Mouse (Mus musculus) ES-CJ7 (cell line): ENCODE measurements around the gene Fam228a.
"Not testable (repeated sequence)": the region's sequence is repeated elsewhere in the genome, so short reads cannot be mapped to it uniquely, and the experiment has no call there.

ENCODE experiments used
- DNase-seq: peaks from one replicate; pipeline ENCODE4 v3.0.0; 2011; ENCODE audit warnings: low read depth, low spot score

The Fam228a gene

DNA sequence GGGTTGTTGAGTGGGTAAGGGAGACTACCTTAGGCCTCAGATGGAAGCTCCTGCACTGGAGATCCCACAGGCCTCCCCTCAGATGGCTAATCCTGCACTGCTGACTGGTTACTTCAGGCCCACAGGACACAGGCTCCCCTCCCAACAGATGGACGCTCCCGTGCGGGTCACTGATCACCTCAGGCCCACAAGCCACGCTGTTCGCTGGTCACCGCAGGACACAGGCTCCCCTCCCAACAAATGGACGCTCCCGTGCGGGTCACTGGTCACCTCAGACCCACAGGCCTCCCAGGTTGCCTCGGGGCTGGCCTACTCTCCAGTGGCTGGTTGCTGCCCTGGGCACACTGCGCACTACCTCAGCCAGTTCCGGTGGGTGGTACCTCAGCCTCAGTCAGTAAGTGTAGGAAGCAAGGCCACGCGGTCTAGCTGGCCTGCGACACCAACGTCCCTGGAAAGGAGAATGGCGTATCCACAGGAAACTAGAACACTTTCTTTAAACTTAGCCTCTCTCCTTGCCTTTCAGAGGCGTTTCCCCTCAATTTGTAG lies at the start of gene Fam228a:
TSS of gene Fam228a (minus strand) at position 400 of the 546 bp plus-strand sequence.
- DNase-seq, result no peak

- DNase-seq, result no peak
These were observed 46.2 kb upstream of the Fam228a start for GRCm38 (mm10) chr12:4784466-4784865.

- no peak for DNase-seq
These were observed 45.4 kb upstream of the Fam228a start for GRCm38 (mm10) chr12:4783598-4783997.

GRCm38 (mm10) chr12:4781725-4782404 lies 43.6 kb upstream of the Fam228a start:
- DNase-seq, result not testable (repeated sequence)

DNA sequence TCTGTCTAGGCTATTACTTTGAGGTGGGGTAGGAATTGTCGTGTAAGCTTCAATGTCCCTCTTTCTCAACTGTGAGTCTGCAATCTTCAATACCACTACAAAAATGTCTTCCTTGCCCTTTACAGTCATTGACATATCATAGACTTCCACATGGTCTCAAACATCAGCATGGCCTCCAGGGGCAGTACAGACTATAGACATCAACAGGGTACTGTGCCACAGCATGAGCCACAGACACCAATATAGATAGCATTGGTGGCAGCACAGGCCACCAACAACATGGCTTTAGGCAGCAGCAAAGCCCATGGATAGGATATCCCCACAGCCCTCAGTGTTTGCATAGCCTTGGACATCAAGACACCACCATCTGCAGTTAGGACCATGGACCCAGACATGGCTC lies 43.0 kb upstream of the Fam228a start:
- no peak for DNase-seq

GRCm38 (mm10) chr12:4780245-4780644 lies 42.0 kb upstream of the Fam228a start:
- DNase-seq, result no peak

GRCm38 (mm10) chr12:4777734-4778133 lies 39.5 kb upstream of the Fam228a start:
- no peak for DNase-seq

- DNase-seq, result no peak
These were observed 37.3 kb upstream of the Fam228a start for GRCm38 (mm10) chr12:4775588-4775949.

GRCm38 (mm10) chr12:4774895-4775587 lies 36.8 kb upstream of the Fam228a start:
- no peak for DNase-seq

DNA sequence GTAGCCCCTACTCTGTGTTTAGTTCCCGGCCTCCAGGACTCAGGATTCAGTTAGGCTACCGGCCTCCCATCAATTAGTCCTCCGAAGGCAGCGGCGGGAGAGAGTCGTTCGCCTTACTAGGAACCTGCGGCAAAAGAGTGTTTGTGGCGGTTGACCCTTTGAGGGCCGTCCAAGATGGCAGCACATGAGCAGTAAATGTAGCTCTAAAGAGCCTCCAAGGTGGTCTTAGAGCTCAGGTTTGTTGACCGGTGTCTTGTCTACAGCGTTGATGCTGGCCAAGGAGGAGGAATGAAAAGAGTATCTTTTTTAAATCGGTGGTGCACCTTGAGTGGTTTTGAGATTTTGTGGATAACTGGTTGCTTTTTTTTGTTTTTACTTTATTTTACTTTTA lies 31.1 kb upstream of the Fam228a start:
- no peak for DNase-seq

DNA sequence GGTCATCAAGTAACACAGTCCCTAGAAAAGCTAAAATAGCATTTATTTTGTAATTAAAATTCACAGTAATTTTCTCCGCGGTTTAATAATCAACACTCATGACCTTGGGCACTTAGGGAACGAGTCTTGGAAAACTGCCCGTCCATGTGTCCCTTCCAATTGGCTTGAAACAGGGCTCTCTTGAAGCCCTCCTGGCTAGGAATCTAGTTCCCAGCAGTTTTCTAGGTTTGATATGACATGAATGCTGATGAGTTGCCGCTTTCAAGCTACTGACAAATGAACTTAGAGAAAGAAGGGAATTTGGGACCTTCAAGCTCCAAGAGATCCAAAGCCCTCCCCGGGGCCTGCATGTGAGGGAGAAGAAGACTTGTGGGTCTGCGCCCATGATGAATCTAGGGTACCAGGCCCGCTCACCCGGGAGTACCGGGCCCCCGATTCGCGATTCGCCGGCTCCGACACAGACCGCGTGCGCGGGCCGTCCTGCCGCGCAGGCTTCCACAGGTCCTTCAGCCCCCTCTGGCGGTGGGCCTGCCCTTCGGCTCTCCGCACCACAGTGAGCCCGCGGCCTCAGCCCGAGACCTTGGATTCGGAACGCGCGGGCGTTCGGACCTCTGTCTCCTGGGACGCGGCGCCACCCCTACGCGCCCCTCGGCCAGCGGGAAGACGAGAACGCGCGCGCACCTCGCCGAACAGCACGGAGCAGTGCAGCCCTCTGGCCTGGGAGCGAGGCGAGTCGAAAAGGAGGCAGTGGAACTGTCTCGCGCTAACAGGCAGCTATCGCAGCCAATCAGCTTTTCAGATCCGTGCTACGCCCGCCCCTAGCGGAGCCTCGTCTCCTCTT lies 30.5 kb upstream of the Fam228a start, which contains the start of the genes Pfn4 and Fam228b:
TSS of gene Pfn4 (plus strand) at position 531 of the 841 bp plus-strand sequence.
TSS of gene Fam228b (minus strand) at position 776 of the 841 bp plus-strand sequence.
- DNase-seq, result peak; percentile 95

DNA sequence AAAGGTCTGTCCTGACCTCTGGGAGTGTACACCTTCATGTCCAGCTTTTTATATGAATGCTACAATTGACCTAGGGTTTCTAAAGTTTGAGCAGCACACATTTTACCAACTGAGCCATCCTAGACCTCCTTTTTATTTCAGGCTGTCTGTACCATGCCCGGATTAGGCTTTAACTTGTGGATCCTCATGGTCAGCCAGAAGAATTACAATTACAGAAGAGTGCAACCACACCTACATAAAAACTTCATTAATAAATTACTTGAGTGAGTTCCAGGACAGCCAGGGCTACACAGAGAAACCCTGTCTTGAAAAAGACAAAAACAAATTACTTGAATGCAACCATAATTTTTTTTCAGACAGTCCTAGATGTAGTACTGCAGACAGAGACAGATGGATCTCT lies 18.8 kb upstream of the Fam228a start:
- no peak for DNase-seq

GRCm38 (mm10) chr12:4754451-4754850 lies 16.2 kb upstream of the Fam228a start:
- DNase-seq, result not testable (repeated sequence)

GRCm38 (mm10) chr12:4744486-4744885 lies 6.3 kb upstream of the Fam228a start:
- DNase-seq, result no peak

GRCm38 (mm10) chr12:4742183-4742582 lies 4.0 kb upstream of the Fam228a start:
- no peak for DNase-seq

GRCm38 (mm10) chr12:4740823-4741222 lies 2.6 kb upstream of the Fam228a start:
- DNase-seq, result no peak

DNA sequence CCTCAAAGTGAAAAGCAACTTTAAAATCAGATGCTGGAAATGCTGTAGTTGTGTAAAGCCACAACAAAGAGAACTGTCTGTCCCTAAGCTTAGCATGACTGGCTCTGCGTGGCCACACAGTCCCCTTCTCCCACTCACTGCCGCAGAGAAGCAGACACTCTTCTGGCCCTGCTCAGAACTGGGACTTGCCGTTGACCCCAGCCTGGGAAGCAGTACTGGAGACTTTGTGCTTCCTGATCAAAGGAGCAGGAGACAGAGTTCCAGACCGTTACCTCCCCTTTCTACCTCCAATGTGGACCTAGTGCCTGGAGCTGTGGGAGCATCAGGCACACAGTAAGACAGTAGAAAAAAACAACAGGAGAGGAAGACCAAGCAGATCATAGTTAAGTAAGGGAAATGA lies 5.9 kb downstream of the Fam228a start:
- DNase-seq, result no peak

GRCm38 (mm10) chr12:4731629-4732028 lies 6.6 kb downstream of the Fam228a start:
- no peak for DNase-seq

- peak; percentile 59 for DNase-seq
These were observed 9.1 kb downstream of the Fam228a start for GRCm38 (mm10) chr12:4729165-4729564.

GRCm38 (mm10) chr12:4719762-4720754 lies 18.2 kb downstream of the Fam228a start:
- peak; percentile 91 for DNase-seq
